Mouse (Mus musculus) cerebellum, adult 11 months (tissue): ENCODE measurements at regions not wholly inside any gene's neighbourhood (a gene's known extent, or its start where the extent isn't known, plus 50 kb on each side); places are given as distances from the start of the nearest gene placed in this dataset.

Source experiments
- DNase-seq: peaks from one replicate; pipeline ENCODE4 v3.0.0; 2022

DNA sequence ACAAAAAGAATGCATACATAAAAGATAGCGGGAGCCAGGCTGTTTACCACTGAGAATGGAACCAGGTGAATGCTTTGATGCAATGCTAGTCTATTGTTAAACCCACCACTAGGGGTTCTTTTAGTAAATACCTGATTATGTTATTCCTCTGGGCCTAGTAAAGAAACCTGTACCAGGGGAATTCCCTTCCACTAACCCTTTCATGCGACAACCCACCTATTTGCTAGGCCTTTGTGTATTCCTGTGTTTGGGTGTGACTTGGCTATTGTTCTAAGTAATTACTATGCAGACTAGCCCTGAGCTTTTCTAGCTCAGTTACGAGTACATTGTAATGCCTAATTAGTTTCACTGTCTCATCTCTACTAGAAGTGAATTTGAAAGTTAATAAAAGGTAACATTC, 95.9 kb upstream of the 1700066M21Rik start:
- DNase-seq, result no peak

GRCm38 (mm10) chr1:57296186-57296585, 81.2 kb upstream of the 1700066M21Rik start:
- DNase-seq, result no peak

- DNase-seq, result no peak
These were observed 78.9 kb upstream of the 1700066M21Rik start for GRCm38 (mm10) chr1:57298557-57298956.

- no peak for DNase-seq
These were observed 76.0 kb upstream of the 1700066M21Rik start for GRCm38 (mm10) chr1:57301260-57301979.

DNA sequence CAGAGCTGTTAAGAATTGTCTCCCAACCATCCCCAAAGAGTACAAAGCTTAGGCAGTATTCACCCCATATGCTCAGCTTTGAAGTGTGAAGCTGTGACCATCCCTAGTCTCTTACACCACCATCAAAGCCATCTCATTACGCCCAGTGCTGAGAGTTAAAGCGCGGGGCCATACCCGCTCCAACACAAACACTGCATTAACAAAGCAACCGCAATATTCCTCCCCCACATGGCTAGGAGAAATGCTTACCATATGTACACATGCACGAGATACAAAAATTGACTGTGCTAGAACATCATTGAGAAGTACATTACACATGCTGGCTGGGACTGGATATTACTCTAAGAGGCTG, 75.5 kb upstream of the 1700066M21Rik start:
- no peak for DNase-seq

- DNase-seq, result no peak
These were observed 72.7 kb upstream of the 1700066M21Rik start for GRCm38 (mm10) chr1:57304757-57305156.

- no peak for DNase-seq
These were observed 54.9 kb upstream of the 1700066M21Rik start for GRCm38 (mm10) chr1:57322535-57322934.

DNA sequence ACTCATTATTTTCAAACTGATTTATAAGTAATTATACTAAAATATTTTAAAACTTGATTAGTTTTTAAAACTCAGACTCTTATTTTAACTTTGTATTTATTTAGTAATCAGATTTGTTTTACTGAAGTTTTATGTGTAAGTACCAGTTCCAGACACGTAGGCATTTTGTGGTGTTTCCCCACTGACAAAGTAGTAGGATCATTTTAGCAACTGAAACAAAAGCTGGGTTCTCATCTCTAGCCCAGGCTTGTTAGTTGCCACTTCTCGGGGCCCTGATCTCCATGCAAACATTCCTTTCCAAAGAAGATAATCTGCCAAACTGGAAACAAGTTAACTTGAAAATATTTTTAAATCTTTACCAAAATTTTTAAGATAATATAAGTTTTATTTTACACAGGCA, 54.3 kb upstream of the 1700066M21Rik start:
- DNase-seq, result no peak

DNA sequence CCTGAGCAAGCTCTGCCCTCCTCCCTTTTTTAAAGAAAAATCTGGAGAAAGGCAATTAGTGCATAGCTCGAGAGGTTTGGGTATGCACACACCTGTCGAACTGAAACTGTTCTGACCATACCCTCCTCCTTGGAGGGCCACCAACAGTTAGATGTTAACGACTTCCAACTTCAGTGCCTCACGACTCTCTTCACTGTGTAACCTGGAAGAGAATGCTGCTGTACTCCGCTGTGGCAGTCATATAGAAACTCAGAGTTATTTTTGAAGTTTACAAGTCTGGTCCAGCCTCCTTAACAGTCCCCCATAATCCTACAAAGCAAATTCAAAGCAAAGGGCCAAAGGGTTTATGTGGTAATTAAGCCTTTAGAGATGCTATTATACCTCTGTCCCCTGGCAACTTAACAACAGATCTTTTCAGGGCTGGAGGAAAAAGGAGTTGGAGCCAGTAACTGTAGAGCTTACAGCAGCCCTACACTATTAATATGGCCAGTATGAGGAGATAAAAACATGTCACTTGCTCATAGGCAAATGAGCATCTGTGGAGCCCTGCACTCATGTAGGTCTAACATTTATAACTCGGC, 51.7 kb upstream of the 1700066M21Rik start:
- no peak for DNase-seq
